24 mouse cellular contexts compared by ENCODE assay signal in the genomic region with DNA sequence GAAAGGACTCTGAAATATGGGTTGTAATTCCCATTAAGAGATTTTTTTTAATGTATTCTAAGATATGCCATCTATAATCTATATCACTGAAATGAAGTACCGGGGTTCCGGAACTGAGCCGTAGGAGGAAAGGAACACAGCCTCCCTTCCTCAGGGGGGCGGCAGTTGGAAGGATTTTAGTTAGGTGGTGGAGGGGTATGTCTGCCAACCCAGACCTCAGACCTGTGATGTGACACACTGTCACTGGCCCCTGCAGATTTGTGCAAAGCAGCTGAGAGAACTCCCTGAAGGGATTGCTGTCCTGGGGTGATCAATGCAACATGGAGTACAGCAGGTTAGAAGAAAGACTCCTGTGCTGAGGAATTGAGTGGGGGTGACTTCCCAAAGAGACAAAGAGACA.
"Had no signal": no experiment of that assay in that cellular context is flagged by ENCODE, and none has a peak within 500 bp of the region (broad histone marks: within the 10 kb centered on the region; RNA-seq: fewer than 3 reads in every experiment).

No protein-coding gene starts in this region.

- H3K9me3 ChIP-seq: limb, embryonic 10.5 days; limb, embryonic 13.5 days; liver, embryonic 12.5 days; liver, embryonic 15.5 days; lung, embryonic 15.5 days; neural tube, embryonic 15.5 days had no signal

- ATAC-seq: liver, embryonic 12.5 days had no signal

- H3K9ac ChIP-seq: limb, embryonic 13.5 days; liver, embryonic 12.5 days; liver, embryonic 15.5 days; lung, embryonic 15.5 days; neural tube, embryonic 12.5 days; neural tube, embryonic 15.5 days had no signal

- H3K4me3 ChIP-seq: layer of hippocampus, adult 2 months; limb, embryonic 10.5 days; limb, embryonic 13.5 days; liver, embryonic 12.5 days; liver, embryonic 15.5 days; lung, embryonic 15.5 days; megakaryocyte, embryonic 14.5 days; neural tube, embryonic 12.5 days; neural tube, embryonic 15.5 days had no signal

- DNase-seq: kidney, adult 2 months; kidney, postnatal 25 days; layer of hippocampus, adult 9-11 months; liver; lung, adult 18-20 months; lung, postnatal 10 days; lung, postnatal 36 days; right cerebral cortex, adult 18-20 months; right cerebral cortex, postnatal 14 days; right cerebral cortex, postnatal 4 days; thymus, adult 2 months; thymus, postnatal 14 days; thymus, postnatal 4 days had no signal

- H3K4me2 ChIP-seq: limb, embryonic 13.5 days; liver, embryonic 12.5 days; liver, embryonic 15.5 days; lung, embryonic 15.5 days; neural tube, embryonic 12.5 days; neural tube, embryonic 15.5 days had no signal

- H3K36me3 ChIP-seq: limb, embryonic 10.5 days; limb, embryonic 13.5 days; liver, embryonic 12.5 days; liver, embryonic 15.5 days; lung, embryonic 15.5 days; neural tube, embryonic 12.5 days; neural tube, embryonic 15.5 days had no signal

- H3K27ac ChIP-seq: kidney, postnatal 0 days; layer of hippocampus, adult 2 months; limb, embryonic 10.5 days; limb, embryonic 13.5 days; liver, embryonic 12.5 days; liver, embryonic 15.5 days; lung, embryonic 15.5 days; neural tube, embryonic 12.5 days; neural tube, embryonic 15.5 days; stomach, postnatal 0 days had no signal

- H3K4me1 ChIP-seq: limb, embryonic 10.5 days; limb, embryonic 13.5 days; liver, embryonic 12.5 days; liver, embryonic 15.5 days; lung, embryonic 15.5 days; megakaryocyte, embryonic 14.5 days had no signal

- H3K27me3 ChIP-seq: limb, embryonic 13.5 days; liver, embryonic 12.5 days; liver, embryonic 15.5 days; lung, embryonic 15.5 days; megakaryocyte, embryonic 14.5 days; neural tube, embryonic 12.5 days; neural tube, embryonic 15.5 days had no signal
